Mouse (Mus musculus) thymus, postnatal 0 days (tissue): ENCODE data around the gene Plekhg3. TPM values are rescaled to one million over a fixed set of nuclear protein-coding genes. Genes with fewer than 3 reads are reported as not detected.

ENCODE experiments used
- DNase-seq: peaks from one replicate; pipeline ENCODE4 v3.0.0-alpha.2; 2015; ENCODE audit warnings: low spot score
- microRNA-seq: library from miRNA; unstranded; fragments of <30 nt; microRNA quantifications from one replicate; pipeline ENCODE4, GENCODE M21; 2016; ENCODE audit warnings: borderline number of aligned reads
- polyA plus RNA-seq: library from polyadenylated mRNA; unstranded; fragments of >200 nt; fragmentation: Nextera tagmentation; extraction: Ambion mirVana; gene quantifications from 2 replicates; pipeline ENCODE4 v1.2.1, GENCODE M21; 2015

The Plekhg3 gene
- polyA plus RNA-seq, 1 experiment from 2014 or later = 4.7 TPM

DNA sequence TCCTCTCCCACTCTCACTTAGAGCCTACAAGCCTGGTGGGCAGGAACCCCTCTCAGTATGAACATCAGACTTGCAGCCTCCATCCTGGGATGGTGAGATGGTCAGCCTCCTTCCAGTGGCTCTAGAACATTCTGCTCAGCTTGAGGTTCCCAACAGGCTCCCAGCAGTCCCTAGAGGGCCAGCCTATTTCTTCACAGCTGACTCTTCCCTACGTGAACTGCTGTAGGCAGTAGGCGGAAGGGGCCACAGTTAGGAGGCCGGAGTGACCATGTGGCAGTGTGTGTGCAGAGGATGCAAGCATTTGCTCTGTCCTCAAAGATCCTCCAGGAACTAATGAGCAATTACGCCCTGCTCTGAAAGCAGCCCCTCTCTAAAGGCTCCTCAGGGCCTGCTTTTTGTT, 87.5 kb downstream of the Plekhg3 start:
- no peak for DNase-seq

GRCm38 (mm10) chr12:76619847-76620246, 89.2 kb downstream of the Plekhg3 start:
- no peak for DNase-seq

DNA sequence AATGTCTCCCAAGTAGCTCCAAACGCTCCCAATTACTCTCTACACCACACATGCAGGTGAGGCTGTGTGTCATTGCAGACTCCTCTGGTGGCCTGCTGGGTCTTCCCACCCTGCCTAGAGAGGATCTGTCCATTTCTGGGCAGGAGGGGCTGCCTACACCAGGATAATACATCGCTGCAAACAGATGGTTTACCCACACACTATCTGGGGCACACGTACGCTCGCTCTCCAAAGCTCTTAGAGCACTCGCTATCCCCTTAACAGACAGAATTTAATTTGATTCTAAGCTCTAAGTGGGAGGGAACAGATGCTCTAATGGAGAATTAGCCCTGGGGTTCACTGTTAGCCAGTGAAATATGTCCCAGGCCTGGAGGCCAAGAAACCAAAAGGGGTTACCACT, 92.7 kb downstream of the Plekhg3 start:
- no peak for DNase-seq

Small RNA genes within 50 kb of the gene (microRNA-seq; reads per million reads assigned to microRNA genes)
- gene Mir5135 = not detected

Other genes with a start within 250 kb of the Plekhg3 start
- gene Akap5, start 206.0 kb upstream of the Plekhg3 start, polyA plus RNA-seq = 0.21 and 0.38 TPM in 2 replicates
- 27.0 and 28.8 TPM in 2 replicates for gene Zbtb25, start 161.3 kb upstream of the Plekhg3 start, polyA plus RNA-seq
- 13.9 and 15.5 TPM in 2 replicates for gene Zbtb1, start 160.6 kb upstream of the Plekhg3 start, polyA plus RNA-seq
- gene Hspa2, start 126.7 kb upstream of the Plekhg3 start, polyA plus RNA-seq = 3.5 and 4.2 TPM in 2 replicates
- gene Ppp1r36, start 113.4 kb upstream of the Plekhg3 start, polyA plus RNA-seq = 0.26 and 0.32 TPM in 2 replicates
- gene Sptb, start 179.7 kb downstream of the Plekhg3 start, polyA plus RNA-seq = 0.29 and 0.31 TPM in 2 replicates
- 206 and 258 TPM in 2 replicates for gene Churc1, start 234.6 kb downstream of the Plekhg3 start, polyA plus RNA-seq
- gene Fntb, start 234.7 kb downstream of the Plekhg3 start, polyA plus RNA-seq = 29.3 and 29.7 TPM in 2 replicates